Mouse (Mus musculus) liver, embryonic 15.5 days (tissue): Measurements from ENCODE around the gene Retreg3. TPM values are rescaled to one million over a fixed set of nuclear protein-coding genes. Genes with fewer than 3 reads are reported as not detected.

Experiments used
- ATAC-seq: fragments of 200-750 bp; cut with Nextera tagmentation; 2 replicates; pipeline ENCODE4 v1.8.0; 2017; ENCODE audit warnings: moderate number of reproducible peaks, mild to moderate bottlenecking, moderate library complexity; ENCODE audit not compliant: insufficient read depth
- H3K27ac ChIP-seq: fragments of 300-500 bp; sonication (generic); replicated peaks from 2 replicates; pipeline ENCODE4 v1.5.1; 2015; ENCODE audit warnings: mild to moderate bottlenecking, inconsistent platforms
- H3K27me3 ChIP-seq: fragments of 300-500 bp; sonication (generic); 2 replicates; pipeline ENCODE4 v1.6.1; 2015; ENCODE audit warnings: mild to moderate bottlenecking, inconsistent platforms
- H3K36me3 ChIP-seq: fragments of 300-500 bp; sonication (generic); replicated peaks from 2 replicates; pipeline ENCODE4 v1.6.1; 2015; ENCODE audit warnings: moderate library complexity, mild to moderate bottlenecking, inconsistent platforms
- H3K4me1 ChIP-seq: fragments of 300-500 bp; sonication (generic); replicated peaks from 2 replicates; pipeline ENCODE4 v1.6.1; 2015; ENCODE audit warnings: inconsistent platforms
- H3K4me2 ChIP-seq: fragments of 300-500 bp; sonication (generic); 2 replicates; pipeline ENCODE4 v1.6.1; 2015; ENCODE audit warnings: moderate library complexity, mild to moderate bottlenecking, inconsistent platforms
- H3K4me3 ChIP-seq: fragments of 300-500 bp; sonication (generic); replicated peaks from 2 replicates; pipeline ENCODE4 v1.5.1; 2015; ENCODE audit warnings: mild to moderate bottlenecking, inconsistent platforms
- H3K9ac ChIP-seq: fragments of 300-500 bp; sonication (generic); 2 replicates; pipeline ENCODE4 v1.6.1; 2015; ENCODE audit warnings: moderate library complexity, mild to moderate bottlenecking, inconsistent platforms
- H3K9me3 ChIP-seq: fragments of 300-500 bp; sonication (generic); replicated peaks from 2 replicates; pipeline ENCODE4 v1.6.1; 2016; ENCODE audit warnings: inconsistent platforms
- WGBS: fragments of 180-500 bp; shearing (Covaris S2); methylation state at CpG from one replicate; pipeline ENCODE4 v1.1.7; 2015; ENCODE audit warnings: mixed read lengths; ENCODE audit not compliant: insufficient replicate concordance; 5-methylcytosine and 5-hydroxymethylcytosine counted together
- microRNA-seq: library from miRNA; unstranded; fragments of <30 nt; microRNA quantifications from one replicate; pipeline ENCODE4, GENCODE M21; 2016
- polyA plus RNA-seq: library from polyadenylated mRNA; unstranded; fragments of >200 nt; fragmentation: Nextera tagmentation; extraction: Ambion mirVana; gene quantifications from 2 replicates; pipeline ENCODE4 v1.2.1, GENCODE M21; 2015

Retreg3 gene
- polyA plus RNA-seq, 1 experiment from 2014 or later, result 13.6 TPM

- 37% methylated on average over 9 of the region's 9 CpGs for WGBS
- no peak overlapping the region for H3K4me2 ChIP-seq
- peaks cover 100% of the 10 kb centered on the region for H3K36me3 ChIP-seq
- no peaks in the 10 kb centered on the region for H3K27me3 ChIP-seq
- no peak overlapping the region for H3K27ac ChIP-seq
- no peak overlapping the region for H3K4me3 ChIP-seq
- peaks cover 8% of the 10 kb centered on the region for H3K4me1 ChIP-seq
- H3K9ac ChIP-seq, result no peak overlapping the region
- 0 out of 2 replicates have a peak, but pooled peaks have one; percentile 34 for ATAC-seq
- no peaks in the 10 kb centered on the region for H3K9me3 ChIP-seq
Measured at GRCm38 (mm10) chr11:101046440-101046839, 73.3 kb downstream of the Retreg3 start.

Small RNA genes within 50 kb of the gene (microRNA-seq; reads per million reads assigned to microRNA genes)
- not detected for gene Gm27626

Other genes starting within 250 kb of the Retreg3 start
- 35.5 and 40.0 TPM in 2 replicates for gene Stat3, start 180.4 kb downstream of the Retreg3 start, polyA plus RNA-seq
- gene Cavin1, start 149.0 kb downstream of the Retreg3 start, polyA plus RNA-seq, result 26.9 and 28.1 TPM in 2 replicates
- 45.3 and 47.1 TPM in 2 replicates for gene Atp6v0a1, start 110.4 kb downstream of the Retreg3 start, polyA plus RNA-seq
- 7.1 and 7.5 TPM in 2 replicates for gene Naglu, start 49.9 kb downstream of the Retreg3 start, polyA plus RNA-seq
- gene Hsd17b1, start 41.5 kb downstream of the Retreg3 start, polyA plus RNA-seq, result 0.29 and 0.39 TPM in 2 replicates
- 18.9 and 22.9 TPM in 2 replicates for gene Coasy, start 37.3 kb downstream of the Retreg3 start, polyA plus RNA-seq
- 24.2 and 26.7 TPM in 2 replicates for gene Mlx, start 32.6 kb downstream of the Retreg3 start, polyA plus RNA-seq
- 15.2 and 15.4 TPM in 2 replicates for gene Psmc3ip, start 24.5 kb downstream of the Retreg3 start, polyA plus RNA-seq
- 38.3 and 38.9 TPM in 2 replicates for gene Tubg1, start within 50 bp of the Retreg3 start, polyA plus RNA-seq
- gene Tubg2, start 36.0 kb upstream of the Retreg3 start, polyA plus RNA-seq, result 0.05 and 0.24 TPM in 2 replicates
- gene Cntnap1, start 50.6 kb upstream of the Retreg3 start, polyA plus RNA-seq, result 0.07 and 0.12 TPM in 2 replicates
- gene Plekhh3, start 51.5 kb upstream of the Retreg3 start, polyA plus RNA-seq, result 1.5 and 1.9 TPM in 2 replicates
- gene Ccr10, start 55.5 kb upstream of the Retreg3 start, polyA plus RNA-seq, result 0.05 TPM in 1 of 2 replicates, not detected in the other
- gene Ezh1, start 106.6 kb upstream of the Retreg3 start, polyA plus RNA-seq, result 9.8 and 11.0 TPM in 2 replicates
- gene Ramp2, start 126.1 kb upstream of the Retreg3 start, polyA plus RNA-seq, result 20.3 and 25.4 TPM in 2 replicates
- gene Vps25, start 133.8 kb upstream of the Retreg3 start, polyA plus RNA-seq, result 77.2 and 81.7 TPM in 2 replicates
- 5.1 and 6.7 TPM in 2 replicates for gene Wnk4, start 140.7 kb upstream of the Retreg3 start, polyA plus RNA-seq
- gene Cntd1, start 159.1 kb upstream of the Retreg3 start, polyA plus RNA-seq, result 0.67 TPM in 2 replicates
- 80.5 and 87.1 TPM in 2 replicates for gene Coa3, start 159.2 kb upstream of the Retreg3 start, polyA plus RNA-seq
- gene Becn1, start 182.4 kb upstream of the Retreg3 start, polyA plus RNA-seq, result 94.0 and 97.1 TPM in 2 replicates
- 189 and 190 TPM in 2 replicates for gene Psme3, start 196.3 kb upstream of the Retreg3 start, polyA plus RNA-seq
- gene Aoc2, start 205.2 kb upstream of the Retreg3 start, polyA plus RNA-seq, result 1.4 and 1.5 TPM in 2 replicates
- gene Aoc3, start 210.7 kb upstream of the Retreg3 start, polyA plus RNA-seq, result 0.06 TPM in 1 of 2 replicates, not detected in the other
- gene G6pc, start 247.7 kb upstream of the Retreg3 start, polyA plus RNA-seq, result not detected in 2 replicates